Mouse (Mus musculus) embryonic facial prominence, embryonic 13.5 days (tissue): ENCODE results near the gene Aldoart2. TPM values are rescaled to one million over a fixed set of nuclear protein-coding genes. Genes with fewer than 3 reads are reported as not detected.
A peak's percentile ranks its signal among the peaks of the same experiment; 100 is the strongest.
"Not testable (repeated sequence)": the region's sequence is repeated elsewhere in the genome, so short reads cannot be mapped to it uniquely, and the experiment has no call there.

Source experiments
- ATAC-seq: fragments of 200-750 bp; cut with Nextera tagmentation; 2 replicates; pipeline ENCODE4 v1.8.0; 2017; ENCODE audit warnings: low read depth; ENCODE audit not compliant: insufficient number of reproducible peaks, insufficient read depth, low FRiP score, low TSS enrichment
- H3K27ac ChIP-seq: fragments of 300-500 bp; sonication (generic); 2 replicates; pipeline ENCODE4 v1.5.1; 2015; ENCODE audit warnings: moderate library complexity, mild to moderate bottlenecking, inconsistent platforms
- H3K27me3 ChIP-seq: fragments of 300-500 bp; sonication (generic); 2 replicates; pipeline ENCODE4 v1.6.1; 2015; ENCODE audit warnings: mild to moderate bottlenecking, inconsistent platforms
- H3K36me3 ChIP-seq: fragments of 300-500 bp; sonication (generic); 2 replicates; pipeline ENCODE4 v1.6.1; 2015; ENCODE audit warnings: mild to moderate bottlenecking, inconsistent platforms
- H3K4me1 ChIP-seq: fragments of 300-500 bp; sonication (generic); 2 replicates; pipeline ENCODE4 v1.6.1; 2015; ENCODE audit warnings: inconsistent platforms
- H3K4me2 ChIP-seq: fragments of 300-500 bp; sonication (generic); 2 replicates; pipeline ENCODE4 v1.6.1; 2015; ENCODE audit warnings: moderate library complexity, mild to moderate bottlenecking, inconsistent platforms
- H3K4me3 ChIP-seq: fragments of 300-500 bp; sonication (generic); 2 replicates; pipeline ENCODE4 v1.5.1; 2015; ENCODE audit warnings: mild to moderate bottlenecking, inconsistent platforms
- H3K9ac ChIP-seq: fragments of 300-500 bp; sonication (generic); 2 replicates; pipeline ENCODE4 v1.6.1; 2015; ENCODE audit warnings: mild to moderate bottlenecking, inconsistent platforms
- H3K9me3 ChIP-seq: fragments of 300-500 bp; sonication (generic); 2 replicates; pipeline ENCODE4 v1.6.1; 2016; ENCODE audit warnings: inconsistent platforms
- WGBS: fragments of 180-500 bp; shearing (Covaris S2); methylation state at CpG from one replicate; pipeline ENCODE4 v1.1.7; 2015; ENCODE audit warnings: mixed read lengths; 5-methylcytosine and 5-hydroxymethylcytosine counted together
- polyA plus RNA-seq: library from polyadenylated mRNA; unstranded; fragments of >200 nt; fragmentation: Nextera tagmentation; extraction: Ambion mirVana; gene quantifications from 2 replicates; pipeline ENCODE4 v1.2.1, GENCODE M21; 2015

Aldoart2 gene
- 0.15 TPM in 1 of 2 replicates, not detected in the other for polyA plus RNA-seq

- Histone ChIP-seq H3K27me3 (no peaks in the 10 kb centered on the region), H3K9me3 (no peaks in the 10 kb centered on the region), H3K4me3 (no peak within 1 kb of the TSS), H3K9ac (no peak within 1 kb of the TSS), H3K4me1 (no peaks in the 10 kb centered on the region; the same call in 1 of the 2 replicates), H3K4me2 (no peak within 1 kb of the TSS), H3K36me3 (no peaks in the 10 kb centered on the region), H3K27ac (no peak within 1 kb of the TSS)
- ATAC-seq, result no peak
- 96% methylated on average over 19 of the region's 19 CpGs for WGBS
These were observed at the start of gene Aldoart2 for GRCm38 (mm10) chr12:55565206-55565605. TSS of gene Aldoart2 (plus strand) at chr12:55565239.

GRCm38 (mm10) chr12:55518061-55518738 lies 46.8 kb upstream of the Aldoart2 start:
- no peak overlapping the region for H3K27ac ChIP-seq
- 49% methylated on average over 15 of the region's 15 CpGs for WGBS
- H3K4me2 ChIP-seq, result no peak overlapping the region
- no peaks in the 10 kb centered on the region for H3K4me1 ChIP-seq
- no peak overlapping the region for H3K4me3 ChIP-seq
- no peaks in the 10 kb centered on the region for H3K9me3 ChIP-seq
- no peak overlapping the region for H3K9ac ChIP-seq
- ATAC-seq, result no peak
- H3K27me3 ChIP-seq, result no peaks in the 10 kb centered on the region
- H3K36me3 ChIP-seq, result no peaks in the 10 kb centered on the region

GRCm38 (mm10) chr12:55526983-55527752 lies 37.9 kb upstream of the Aldoart2 start:
- Histone ChIP-seq H3K4me1 (no peaks in the 10 kb centered on the region), H3K4me3 (no peak overlapping the region), H3K36me3 (no peaks in the 10 kb centered on the region), H3K9me3 (no peaks in the 10 kb centered on the region), H3K4me2 (no peak overlapping the region), H3K9ac (no peak overlapping the region), H3K27me3 (no peaks in the 10 kb centered on the region), H3K27ac (no peak overlapping the region)
- no peak for ATAC-seq
- WGBS, result 60% methylated on average over 15 of the region's 15 CpGs

- H3K36me3 ChIP-seq, result no peaks in the 10 kb centered on the region
- no peaks in the 10 kb centered on the region for H3K4me1 ChIP-seq
- peaks cover 24% of the 10 kb centered on the region for H3K27me3 ChIP-seq
- ATAC-seq, result no peak
- no peak overlapping the region for H3K4me3 ChIP-seq
- H3K9ac ChIP-seq, result no peak overlapping the region
- 5% methylated on average over 14 of the region's 14 CpGs for WGBS
- H3K9me3 ChIP-seq, result no peaks in the 10 kb centered on the region
- H3K27ac ChIP-seq, result no peak overlapping the region
- H3K4me2 ChIP-seq, result no peak overlapping the region
These were observed 28.4 kb upstream of the Aldoart2 start for GRCm38 (mm10) chr12:55536537-55537135.

GRCm38 (mm10) chr12:55537742-55538141 lies 27.3 kb upstream of the Aldoart2 start:
- Histone ChIP-seq H3K9ac (no peak overlapping the region), H3K4me2 (no peak overlapping the region), H3K4me1 (no peaks in the 10 kb centered on the region), H3K9me3 (no peaks in the 10 kb centered on the region), H3K36me3 (no peaks in the 10 kb centered on the region), H3K4me3 (no peak overlapping the region), H3K27me3 (peaks cover 24% of the 10 kb centered on the region), H3K27ac (no peak overlapping the region)
- WGBS, result 61% methylated on average over 7 of the region's 7 CpGs
- no peak for ATAC-seq

GRCm38 (mm10) chr12:55538328-55538971 lies 26.6 kb upstream of the Aldoart2 start:
- WGBS, result 92% methylated on average over 1 of the region's 1 CpGs

GRCm38 (mm10) chr12:55539157-55539556 lies 25.9 kb upstream of the Aldoart2 start:
- 45% methylated on average over 8 of the region's 8 CpGs for WGBS
- Histone ChIP-seq H3K36me3 (no peaks in the 10 kb centered on the region), H3K4me2 (no peak overlapping the region), H3K4me1 (no peaks in the 10 kb centered on the region), H3K9ac (no peak overlapping the region), H3K27ac (no peak overlapping the region), H3K4me3 (no peak overlapping the region), H3K9me3 (no peaks in the 10 kb centered on the region), H3K27me3 (peaks cover 24% of the 10 kb centered on the region)
- ATAC-seq, result no peak

More at GRCm38 (mm10) chr12:55538328-55538971, 26.6 kb upstream of the Aldoart2 start:
- H3K4me2 ChIP-seq, result no peak overlapping the region
- H3K36me3 ChIP-seq, result no peaks in the 10 kb centered on the region
- H3K4me3 ChIP-seq, result no peak overlapping the region
- no peak overlapping the region for H3K27ac ChIP-seq
- no peaks in the 10 kb centered on the region for H3K4me1 ChIP-seq
- no peak overlapping the region for H3K9ac ChIP-seq
- peak; percentile 81 for ATAC-seq
- peaks cover 24% of the 10 kb centered on the region for H3K27me3 ChIP-seq
- no peaks in the 10 kb centered on the region for H3K9me3 ChIP-seq

- 83% methylated on average over 6 of the region's 6 CpGs for WGBS
- not testable (repeated sequence) for H3K27me3 ChIP-seq, H3K4me3 ChIP-seq, ATAC-seq, H3K4me2 ChIP-seq, H3K4me1 ChIP-seq, H3K27ac ChIP-seq, H3K9me3 ChIP-seq, H3K36me3 ChIP-seq, H3K9ac ChIP-seq
These were observed 10.1 kb upstream of the Aldoart2 start for GRCm38 (mm10) chr12:55554901-55555300.

- Histone ChIP-seq H3K4me1 (no peaks in the 10 kb centered on the region; the same call in 1 of the 2 replicates), H3K9me3 (no peaks in the 10 kb centered on the region), H3K9ac (no peak overlapping the region), H3K27ac (no peak overlapping the region), H3K4me3 (no peak overlapping the region), H3K27me3 (no peaks in the 10 kb centered on the region), H3K36me3 (no peaks in the 10 kb centered on the region), H3K4me2 (no peak overlapping the region)
- ATAC-seq, result no peak
- 77% methylated on average over 6 of the region's 6 CpGs for WGBS
These were observed 7.2 kb upstream of the Aldoart2 start for GRCm38 (mm10) chr12:55557866-55558265.

GRCm38 (mm10) chr12:55559184-55559855 lies 5.7 kb upstream of the Aldoart2 start:
- no peaks in the 10 kb centered on the region for H3K36me3 ChIP-seq
- H3K9me3 ChIP-seq, result no peaks in the 10 kb centered on the region
- no peak overlapping the region for H3K4me3 ChIP-seq
- 81% methylated on average over 12 of the region's 12 CpGs for WGBS
- no peak for ATAC-seq
- H3K4me1 ChIP-seq, result no peaks in the 10 kb centered on the region; the same call in 1 of the 2 replicates
- no peak overlapping the region; the same call in 1 of the 2 replicates for H3K4me2 ChIP-seq
- H3K27me3 ChIP-seq, result no peaks in the 10 kb centered on the region
- no peak overlapping the region for H3K9ac ChIP-seq
- H3K27ac ChIP-seq, result no peak overlapping the region
